Mouse (Mus musculus): ENCODE measurements around the gene Dtd1. TPM values are rescaled to one million over a fixed set of nuclear protein-coding genes. Genes with fewer than 3 reads are reported as not detected.

Dtd1 gene
- total RNA-seq, 2 experiments from 2014 or later = 57.8 to 70.1 TPM

DNA sequence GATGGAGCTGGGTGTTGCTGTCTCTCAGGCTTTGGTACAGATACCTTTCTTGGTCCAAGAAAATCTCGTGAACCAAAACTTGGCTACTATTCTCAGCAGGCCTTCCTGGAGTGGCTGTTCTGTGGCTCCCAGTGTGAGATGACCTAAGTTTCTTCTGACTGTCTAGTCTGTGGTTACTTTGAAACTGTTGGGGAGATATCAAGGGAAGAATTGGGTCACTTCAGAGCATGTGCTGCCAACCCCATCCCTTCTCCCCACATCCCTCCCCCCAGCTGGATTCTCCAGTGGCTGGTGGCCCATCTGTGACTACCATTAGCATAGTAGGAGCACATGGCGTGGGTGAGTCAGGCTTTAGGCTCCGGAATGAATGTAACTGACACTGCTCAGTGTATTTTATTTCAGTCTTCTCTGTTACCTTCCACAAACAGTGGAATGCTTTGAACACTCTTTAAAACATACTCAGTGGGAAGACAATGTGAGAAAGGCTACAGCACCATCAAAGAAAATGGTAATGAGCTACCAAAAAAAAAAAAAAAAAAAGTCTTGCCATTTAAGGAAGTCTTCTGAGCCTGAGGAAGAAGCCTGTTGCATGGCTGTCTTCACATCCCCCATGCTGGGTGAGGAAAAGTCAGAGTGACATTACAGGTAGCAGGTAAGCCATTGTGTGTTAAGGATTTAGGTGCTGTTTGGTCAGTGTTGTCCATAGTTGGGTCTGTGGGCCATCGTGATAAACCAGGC is 146.5 kb downstream of the Dtd1 start:
- intact Hi-C loops (cut with DNase I) = no loop called here
- peak; percentile 25 to 38 for DNase-seq (ENCODE audit: low spot score in 2 of 2)

DNA sequence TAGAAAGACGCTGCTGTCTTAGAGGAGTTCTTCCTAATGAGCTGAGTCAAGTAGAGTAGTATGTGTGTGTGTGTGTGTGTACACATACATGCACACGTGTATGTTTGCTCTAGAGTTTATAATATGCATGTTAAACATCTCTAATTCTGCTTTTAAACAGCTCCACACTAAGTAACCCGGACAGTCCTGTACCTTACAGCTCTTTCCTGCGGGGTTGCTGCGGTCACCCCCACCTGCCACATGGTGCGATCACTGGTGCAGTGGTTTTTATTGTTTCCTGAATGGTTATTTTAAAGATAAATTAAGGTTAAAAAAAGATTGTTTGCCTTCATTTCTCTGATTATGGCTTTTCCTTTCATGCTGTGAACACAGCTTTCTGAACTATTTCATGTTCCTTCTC is 153.9 kb downstream of the Dtd1 start:
- intact Hi-C loops (cut with DNase I) = no loop called here

DNA sequence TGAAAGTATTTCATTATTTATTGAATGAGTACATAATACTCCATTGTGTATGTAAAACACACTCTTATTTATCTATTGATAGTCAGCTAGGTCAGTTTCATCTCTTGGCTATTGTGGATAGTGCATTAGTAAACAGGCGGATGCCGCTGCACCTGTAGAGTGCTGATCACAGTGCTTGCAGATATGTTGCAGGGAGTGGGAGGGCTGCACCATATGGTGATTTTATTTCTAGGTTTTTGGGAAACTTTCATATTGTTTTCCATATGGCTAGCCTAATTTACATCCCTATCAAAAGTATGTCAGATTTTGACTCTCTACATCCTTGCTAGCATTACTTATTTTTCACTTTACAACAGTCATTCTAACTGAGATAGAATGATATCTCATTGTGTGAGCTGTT is 155.3 kb downstream of the Dtd1 start:
- intact Hi-C loops (cut with DNase I) = no loop called here

More for the DNA sequence above, 153.9 kb downstream of the Dtd1 start:
- DNase-seq (ENCODE audit: low spot score in 2 of 2) = no peak

DNA sequence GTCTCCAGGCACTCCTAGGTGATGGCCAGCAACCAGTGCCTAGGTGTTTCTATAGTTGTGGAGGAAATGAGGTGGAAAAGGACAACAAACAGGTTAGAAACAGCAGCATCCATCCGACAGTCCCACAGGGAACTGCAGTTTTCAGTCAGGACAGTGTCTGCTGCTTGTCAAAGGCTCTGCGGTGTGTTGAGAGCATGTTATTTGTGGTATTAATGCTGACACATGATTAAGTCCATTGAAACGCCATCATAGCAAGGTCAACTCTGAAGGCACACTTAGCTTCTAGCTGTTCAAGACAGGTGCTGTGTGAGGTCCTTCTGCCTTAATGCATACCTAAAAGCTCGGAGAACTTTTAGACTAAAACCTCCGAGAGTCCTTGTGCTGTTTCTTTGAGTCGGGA is 161.0 kb downstream of the Dtd1 start:
- intact Hi-C loops (cut with DNase I) = no loop called here
- DNase-seq (ENCODE audit: low spot score in 2 of 2) = no peak

More for the DNA sequence above, 155.3 kb downstream of the Dtd1 start:
- DNase-seq (ENCODE audit: low spot score in 2 of 2) = no peak

DNA sequence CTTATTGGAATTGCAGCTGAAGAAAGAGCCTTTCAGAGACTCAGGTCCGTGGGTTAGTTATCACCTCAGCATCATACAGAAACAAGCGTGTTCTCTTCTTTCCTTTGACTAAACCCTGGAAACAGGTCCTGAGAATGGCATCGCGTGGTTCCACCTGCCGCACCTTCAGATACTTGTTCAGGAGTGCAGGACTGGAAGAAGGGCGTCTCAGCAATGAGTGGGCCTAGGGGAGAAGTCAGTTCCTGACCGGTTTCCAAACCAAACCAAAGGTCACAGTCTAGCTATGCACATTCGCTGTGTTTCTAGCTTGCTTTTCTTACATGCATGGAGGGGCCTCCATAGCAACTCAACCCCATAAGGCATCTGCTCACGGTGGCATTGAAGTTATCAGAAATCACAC is 164.0 kb downstream of the Dtd1 start:
- intact Hi-C loops (cut with DNase I) = no loop called here
- DNase-seq (ENCODE audit: low spot score in 2 of 2) = no peak

DNA sequence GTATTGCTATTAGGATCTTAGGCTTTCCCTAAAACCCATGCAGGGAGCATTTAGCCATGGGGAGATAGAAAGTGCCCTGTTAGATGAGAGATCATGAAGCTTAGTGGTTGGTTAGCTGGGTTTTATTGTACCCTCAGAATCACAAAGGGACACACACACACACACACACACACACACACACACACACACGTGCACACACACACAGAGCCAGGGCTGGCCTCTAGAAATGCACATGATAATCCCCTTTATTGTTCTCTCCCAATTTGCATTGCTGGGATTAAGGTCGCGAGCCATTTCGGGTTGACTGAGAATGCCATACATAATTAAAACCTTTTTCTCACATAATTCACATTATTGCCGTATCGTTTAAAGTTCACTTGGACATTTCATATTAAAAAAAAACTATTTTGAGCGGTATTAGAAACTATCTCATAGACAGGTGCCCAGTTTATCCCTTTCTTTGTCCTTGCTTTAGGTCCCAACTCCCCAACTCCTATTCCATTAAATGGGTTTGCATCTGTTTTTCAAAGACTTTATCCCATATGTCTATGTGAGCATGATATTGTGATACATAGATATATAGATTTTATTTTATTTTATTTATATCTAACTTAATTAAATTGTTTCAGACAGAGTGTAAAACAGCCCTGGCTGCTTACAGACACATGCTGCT is 164.6 kb downstream of the Dtd1 start:
- no peak for DNase-seq (ENCODE audit: low spot score in 2 of 2)
- intact Hi-C loops (cut with DNase I) = no loop called here

DNA sequence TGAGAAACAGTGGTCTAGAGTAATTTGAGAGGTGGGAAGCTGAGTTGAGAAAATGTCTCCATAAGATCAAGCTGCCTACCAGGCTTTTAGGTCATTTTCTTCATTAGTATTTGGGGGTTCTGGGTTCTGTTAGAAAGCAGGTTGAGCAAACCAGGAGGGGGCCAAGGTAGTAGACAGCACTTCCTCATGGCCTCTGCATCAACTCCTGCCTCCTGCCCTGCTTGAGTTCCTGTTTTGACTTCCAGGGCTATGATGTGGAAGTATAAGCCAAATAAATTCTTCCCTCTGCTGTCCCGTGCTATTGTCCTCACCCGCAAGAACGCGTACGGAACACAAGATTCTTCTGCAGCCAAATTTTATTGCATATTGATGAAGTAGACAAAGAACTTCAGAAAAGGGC is 165.5 kb downstream of the Dtd1 start:
- no peak for DNase-seq (ENCODE audit: low spot score in 2 of 2)
- intact Hi-C loops (cut with DNase I) = no loop called here

DNA sequence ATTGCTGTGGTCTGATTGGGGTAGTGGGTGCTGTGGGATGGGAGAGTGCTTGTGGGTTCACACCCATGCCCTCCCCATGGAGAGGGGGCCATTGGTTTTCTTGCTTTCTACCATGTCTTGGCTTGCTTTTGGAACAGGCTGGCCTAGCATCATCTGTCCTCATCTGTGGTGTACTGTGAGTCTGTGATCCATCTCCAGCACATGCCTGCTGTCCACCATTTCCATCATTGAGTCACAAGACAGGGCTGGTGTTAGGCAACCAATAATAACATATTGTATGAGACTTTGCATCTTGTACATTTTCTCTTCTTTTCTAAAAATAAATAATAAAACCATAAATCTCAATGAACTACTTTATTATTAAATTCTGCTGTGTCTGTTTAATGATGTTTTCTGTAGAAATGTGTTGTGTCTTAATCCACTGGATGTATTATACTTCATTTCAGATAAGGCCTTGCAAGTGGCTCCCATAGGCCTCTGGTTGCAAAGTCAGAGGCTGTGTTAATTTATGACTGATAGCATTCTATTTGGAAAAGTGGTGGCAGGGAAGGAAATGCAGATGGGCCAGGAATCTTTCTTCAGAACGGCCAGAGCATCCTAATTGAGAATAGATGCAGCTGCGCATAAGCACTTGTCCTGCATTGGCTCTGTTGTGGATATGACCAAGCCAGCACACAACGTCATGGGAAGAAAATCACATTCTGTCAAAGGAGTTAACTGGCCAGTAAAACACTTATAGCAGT is 168.8 kb downstream of the Dtd1 start:
- DNase-seq (ENCODE audit: low spot score in 2 of 2) = no peak
- intact Hi-C loops (cut with DNase I) = no loop called here

DNA sequence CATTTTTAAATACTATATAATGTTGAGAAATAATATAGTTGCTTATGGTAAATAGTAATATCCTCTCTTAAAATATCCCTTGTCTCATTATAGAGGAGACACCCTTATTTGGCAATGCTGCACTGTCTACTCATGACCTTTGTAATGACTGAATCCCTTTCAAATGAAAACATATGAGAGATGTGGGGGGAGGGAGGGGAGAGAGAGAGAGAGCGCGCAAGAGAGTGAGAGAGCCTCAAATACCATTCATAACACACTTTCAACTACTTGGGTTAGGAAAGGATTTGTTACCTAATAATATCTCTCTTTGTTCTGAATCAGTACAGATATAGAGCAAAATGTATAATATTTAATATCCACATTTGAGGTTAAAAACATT is 169.4 kb downstream of the Dtd1 start:
- intact Hi-C loops (cut with DNase I) = no loop called here
- DNase-seq (ENCODE audit: low spot score in 2 of 2) = no peak

DNA sequence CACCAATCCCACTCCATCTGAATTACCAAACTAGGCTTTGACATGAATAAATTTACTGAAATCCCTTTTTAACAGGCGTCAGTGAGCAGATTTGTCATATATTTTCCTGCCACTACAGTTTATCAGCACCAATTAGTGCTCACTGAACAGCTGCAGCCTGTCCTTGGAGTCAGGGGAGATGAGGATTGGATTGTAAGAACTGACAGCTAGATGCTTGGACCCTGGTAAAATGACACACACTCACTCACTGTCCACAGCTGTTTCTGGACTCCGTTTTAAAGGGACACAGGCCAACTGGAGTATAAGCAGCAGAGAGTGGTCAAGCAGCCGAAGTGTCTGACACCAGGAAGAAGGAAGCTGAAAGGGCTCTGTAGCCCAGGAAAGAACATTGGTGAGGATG is 169.9 kb downstream of the Dtd1 start:
- intact Hi-C loops (cut with DNase I) = no loop called here
- no peak for DNase-seq (ENCODE audit: low spot score in 2 of 2)

DNA sequence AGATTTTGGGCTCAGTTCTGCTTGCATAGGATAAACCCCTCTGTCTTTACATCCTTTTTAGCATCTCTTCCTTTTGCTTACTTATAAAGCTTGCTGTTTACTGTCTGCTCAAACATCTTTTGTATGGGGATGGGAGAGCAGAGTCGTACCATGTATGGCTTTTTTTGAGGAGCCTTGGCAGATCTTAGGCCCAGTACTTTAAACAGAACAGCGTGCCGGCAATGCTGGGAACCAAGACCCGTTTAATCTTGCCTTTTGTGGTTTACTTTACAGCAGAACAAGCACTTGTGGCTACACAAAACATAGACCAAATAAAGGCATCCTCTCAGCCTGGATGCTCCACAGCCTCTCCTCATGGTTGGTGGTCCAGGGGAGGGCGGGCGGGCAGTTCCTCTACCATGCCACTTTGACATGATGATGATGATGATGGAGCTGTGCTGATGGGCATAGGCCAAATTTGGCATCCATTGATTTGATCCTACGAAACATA is 170.8 kb downstream of the Dtd1 start:
- intact Hi-C loops (cut with DNase I) = no loop called here
- DNase-seq (ENCODE audit: low spot score in 2 of 2) = no peak

DNA sequence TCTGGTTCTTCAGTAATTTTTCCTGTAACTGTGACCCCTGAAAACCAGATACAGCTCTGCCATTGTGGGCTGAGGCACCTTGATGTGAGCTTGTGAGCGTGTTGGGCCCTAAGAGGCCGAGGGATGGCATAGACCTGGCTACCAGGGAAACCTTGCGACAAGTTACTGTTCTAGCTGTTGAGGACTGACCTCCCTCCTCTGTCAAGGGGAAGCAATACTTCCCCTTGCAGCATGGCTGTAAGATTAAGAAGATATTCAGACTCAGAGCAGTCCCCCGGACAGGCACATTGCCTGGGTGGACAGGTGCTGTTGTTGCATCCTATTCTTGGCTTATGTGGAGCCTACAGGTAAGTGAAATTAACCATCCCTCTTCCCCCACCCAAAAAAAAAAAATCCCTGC is 172.1 kb downstream of the Dtd1 start:
- no peak for DNase-seq (ENCODE audit: low spot score in 2 of 2)
- intact Hi-C loops (cut with DNase I) = no loop called here

DNA sequence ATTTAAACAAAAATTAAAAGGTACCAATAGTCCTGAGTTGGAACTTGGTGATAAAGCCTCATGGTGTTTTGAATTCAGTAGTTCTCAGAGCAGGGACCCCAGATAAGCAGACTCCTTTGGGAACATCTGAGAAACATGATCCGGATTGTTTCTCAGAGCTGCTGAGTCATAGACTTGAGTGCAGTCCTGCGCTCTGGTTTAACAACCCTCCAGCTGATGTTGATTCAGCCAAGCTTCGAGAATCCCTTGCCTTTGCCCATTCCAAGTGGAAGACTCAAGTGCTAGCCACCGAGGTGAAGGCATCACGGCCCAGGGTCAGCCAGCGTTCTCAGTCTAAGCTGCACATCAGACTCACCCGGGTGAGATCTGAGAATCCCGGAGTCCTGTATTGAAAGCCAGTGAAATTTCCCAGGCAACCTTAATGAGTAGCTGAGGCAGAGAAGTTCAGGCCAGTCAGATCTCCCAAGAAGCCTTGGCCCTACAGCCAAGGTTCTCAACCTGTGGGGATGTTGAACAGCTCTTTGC is 175.0 kb downstream of the Dtd1 start:
- intact Hi-C loops (cut with DNase I) = no loop called here
- DNase-seq (ENCODE audit: low spot score in 2 of 2) = no peak

DNA sequence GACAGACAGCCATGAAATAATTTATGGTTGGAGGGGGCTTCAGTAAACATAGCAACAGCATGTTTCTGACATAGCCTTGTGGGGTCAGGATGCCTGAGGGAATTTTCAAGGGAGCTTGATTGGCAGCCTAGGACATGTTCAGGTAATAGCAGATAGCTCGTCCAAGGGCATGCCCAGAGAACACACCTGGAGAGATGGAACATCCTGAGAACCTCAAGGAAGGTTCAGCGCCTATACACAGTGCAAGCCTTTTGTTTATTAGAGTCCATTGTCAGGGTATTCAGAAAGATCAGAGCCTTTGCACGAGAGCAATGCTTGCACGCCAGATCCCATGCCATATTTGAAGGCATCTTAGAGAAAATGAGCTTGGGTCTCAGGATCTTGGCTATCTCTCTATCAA is 175.9 kb downstream of the Dtd1 start:
- DNase-seq (ENCODE audit: low spot score in 2 of 2) = no peak
- intact Hi-C loops (cut with DNase I) = no loop called here

DNA sequence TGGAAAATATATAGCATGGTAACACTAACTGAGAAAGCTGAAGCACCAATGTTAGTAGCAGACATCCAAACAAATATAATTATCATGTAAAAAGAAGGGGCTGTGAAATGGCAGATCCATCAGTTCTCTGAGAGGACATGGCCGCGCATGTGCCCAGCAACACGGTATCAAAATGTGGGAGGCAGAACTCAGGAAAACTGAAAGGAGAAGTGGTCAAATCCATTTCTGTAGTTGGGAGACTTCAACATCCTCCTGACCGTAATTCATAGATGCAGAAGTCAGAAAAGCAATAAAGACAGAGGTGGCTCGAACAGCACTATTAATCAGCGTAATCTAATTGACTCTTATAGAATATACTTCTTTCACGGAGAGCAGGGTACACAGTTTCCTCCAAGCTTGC is 179.6 kb downstream of the Dtd1 start:
- DNase-seq (ENCODE audit: low spot score in 2 of 2) = no peak
- intact Hi-C loops (cut with DNase I) = no loop called here

DNA sequence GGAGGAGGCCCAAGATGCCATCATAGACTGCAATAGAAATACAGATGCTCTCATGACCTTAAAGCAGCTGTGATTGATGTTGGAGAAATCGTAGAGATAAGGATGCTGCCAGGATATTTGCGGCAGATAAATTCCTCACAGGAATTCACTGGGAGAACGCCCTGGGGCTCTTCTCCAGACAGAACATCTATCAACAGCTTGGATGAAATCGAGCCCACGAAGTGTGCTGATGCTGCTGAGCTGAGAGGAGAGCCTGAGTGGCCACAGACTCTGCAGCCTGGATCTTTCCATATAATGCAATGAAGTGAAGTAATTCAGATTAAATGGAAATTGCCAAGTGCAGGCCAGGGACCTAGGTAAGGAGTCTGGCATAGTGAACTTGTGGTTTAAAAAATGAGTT is 181.0 kb downstream of the Dtd1 start:
- DNase-seq (ENCODE audit: low spot score in 2 of 2) = no peak
- intact Hi-C loops (cut with DNase I) = no loop called here

DNA sequence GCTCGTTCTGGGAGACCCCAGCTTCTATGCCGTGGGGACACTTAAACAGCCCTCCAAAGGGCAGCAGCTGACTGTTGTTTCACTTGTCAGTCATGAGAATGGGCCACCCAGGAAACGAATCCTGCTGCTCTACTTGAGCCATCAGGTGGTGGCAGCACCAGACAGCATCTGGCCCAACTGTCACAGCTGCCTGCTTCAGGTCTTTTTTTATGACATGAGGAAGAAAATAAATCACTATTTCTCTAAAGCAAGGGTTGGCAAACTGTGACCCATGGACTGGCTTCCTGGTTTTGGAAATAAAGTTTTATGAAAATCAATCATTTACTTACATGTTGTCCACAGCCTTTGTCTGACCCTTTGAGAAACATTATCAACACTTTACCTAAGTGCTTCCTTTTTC is 182.2 kb downstream of the Dtd1 start:
- DNase-seq (ENCODE audit: low spot score in 2 of 2) = no peak
- intact Hi-C loops (cut with DNase I) = no loop called here

DNA sequence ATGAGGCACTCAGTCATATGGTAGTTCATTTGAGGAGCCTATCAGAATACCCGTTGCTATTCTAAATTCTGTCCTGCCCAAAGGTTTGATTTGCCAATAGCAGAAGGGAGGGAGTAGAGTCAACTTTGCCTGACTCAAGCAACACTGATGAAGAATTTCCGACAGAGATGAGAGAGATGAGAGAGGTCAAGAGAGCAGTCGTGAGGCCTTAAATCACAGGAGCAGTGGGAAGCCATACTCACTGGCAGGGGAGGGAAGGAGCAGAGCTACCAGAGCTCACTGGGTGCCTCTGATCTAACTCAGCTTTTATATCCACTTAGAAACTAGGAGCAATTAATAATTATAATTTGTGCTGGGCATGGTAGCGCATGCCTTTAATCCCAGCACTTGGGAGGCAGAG is 182.8 kb downstream of the Dtd1 start:
- intact Hi-C loops (cut with DNase I) = no loop called here
- DNase-seq (ENCODE audit: low spot score in 2 of 2) = no peak

DNA sequence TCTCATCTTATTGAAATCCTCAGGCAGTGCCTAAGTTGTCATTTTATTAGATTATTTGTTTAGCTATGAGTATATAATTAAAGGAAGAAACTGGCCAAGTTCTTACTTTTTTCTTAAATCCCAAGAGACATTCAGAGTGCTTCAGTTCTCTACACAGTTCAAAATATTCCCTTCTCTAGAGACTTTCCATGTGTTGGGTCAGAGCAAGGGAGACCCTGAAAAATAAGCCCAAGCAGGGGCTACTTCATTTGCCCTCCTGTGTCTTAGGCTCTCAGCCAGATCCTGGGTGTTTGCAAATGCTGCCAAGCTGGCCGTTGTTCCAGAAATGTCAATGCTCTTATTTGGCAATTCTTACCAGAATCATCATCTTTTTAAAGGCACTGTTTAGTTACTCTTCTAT is 183.5 kb downstream of the Dtd1 start:
- no peak for DNase-seq (ENCODE audit: low spot score in 2 of 2)
- intact Hi-C loops (cut with DNase I) = no loop called here

DNA sequence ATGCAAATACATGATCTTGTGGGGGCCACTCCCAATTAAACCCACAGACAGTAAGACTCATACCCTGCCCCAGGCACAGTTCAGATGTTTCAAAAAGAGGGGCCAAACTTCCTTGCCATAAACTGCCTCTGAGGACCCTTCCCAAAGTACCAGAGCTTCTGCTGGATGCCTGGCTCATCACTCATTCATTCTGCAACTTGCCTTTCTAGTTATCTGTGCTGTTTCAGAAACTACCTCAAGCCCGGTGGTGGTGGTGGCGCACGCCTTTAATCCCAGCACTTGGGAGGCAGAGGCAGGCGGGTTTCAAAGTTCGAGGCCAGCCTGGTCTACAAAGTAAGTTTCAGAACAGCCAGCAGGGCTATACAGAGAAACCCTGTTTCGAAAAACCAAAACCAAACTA is 184.1 kb downstream of the Dtd1 start:
- no peak for DNase-seq (ENCODE audit: low spot score in 2 of 2)
- intact Hi-C loops (cut with DNase I) = no loop called here
